Mouse (Mus musculus): ENCODE results near the gene Fmo2.

The Fmo2 gene

GRCm38 (mm10) chr1:162897838-162898811, at the start of gene Fmo2:
Gene Fmo2 (minus strand): TSS chr1:162898726.
- CTCF ChIA-PET = no interaction called here

DNA sequence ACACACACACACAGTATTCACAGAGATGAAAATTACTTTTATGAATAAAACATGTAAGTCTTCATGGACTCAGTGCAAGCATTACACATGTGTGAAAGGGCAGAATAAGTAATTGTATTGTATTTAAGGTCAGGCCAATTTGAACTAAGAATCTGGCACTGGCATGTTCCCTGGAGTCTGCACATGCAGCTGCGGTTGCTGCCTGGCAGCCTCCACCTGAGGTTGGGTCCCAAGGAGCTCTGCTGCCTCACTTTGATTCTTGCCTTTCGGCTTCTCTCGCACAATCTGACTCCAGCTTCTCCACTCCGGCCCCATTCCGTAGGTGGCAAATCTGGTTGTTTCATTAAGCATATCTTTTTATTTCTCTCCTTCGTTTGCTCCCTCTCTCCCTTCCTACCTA, 49.4 kb upstream of the Fmo2 start:
- CTCF ChIA-PET = no interaction called here

DNA sequence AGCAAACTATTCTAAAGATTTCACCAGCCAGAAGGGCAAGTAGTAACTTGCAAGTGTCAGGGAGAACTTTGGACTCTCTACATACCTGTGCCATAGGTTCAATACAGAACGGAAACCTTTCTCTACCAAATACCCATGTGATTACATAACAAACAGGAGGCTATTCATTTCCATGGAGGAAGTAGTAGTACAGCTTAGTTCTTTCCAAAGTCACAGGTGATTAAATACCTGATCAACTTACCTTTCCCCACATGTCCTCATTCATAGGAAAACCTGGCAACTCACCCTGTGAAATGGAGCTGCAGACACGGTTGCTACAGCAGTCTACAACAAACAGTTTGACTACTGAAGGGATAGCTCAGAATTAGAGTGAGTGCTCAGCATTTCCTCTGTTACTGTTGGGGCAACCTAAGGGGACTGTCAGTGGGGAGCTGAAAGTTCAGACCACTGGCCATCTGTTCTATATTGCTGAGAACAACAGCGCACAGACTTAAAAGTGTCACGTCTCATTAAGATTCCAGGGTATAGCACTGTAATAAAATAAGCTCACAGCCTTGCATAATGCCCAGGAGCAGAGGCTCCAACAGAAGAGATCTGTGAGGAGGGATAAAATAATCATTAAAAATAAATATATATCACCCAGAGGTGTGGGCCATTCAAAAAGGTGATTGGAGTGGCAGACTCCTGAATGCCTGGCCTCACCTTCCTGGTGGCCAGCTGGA, 48.5 kb upstream of the Fmo2 start:
- CTCF ChIA-PET = no interaction called here

DNA sequence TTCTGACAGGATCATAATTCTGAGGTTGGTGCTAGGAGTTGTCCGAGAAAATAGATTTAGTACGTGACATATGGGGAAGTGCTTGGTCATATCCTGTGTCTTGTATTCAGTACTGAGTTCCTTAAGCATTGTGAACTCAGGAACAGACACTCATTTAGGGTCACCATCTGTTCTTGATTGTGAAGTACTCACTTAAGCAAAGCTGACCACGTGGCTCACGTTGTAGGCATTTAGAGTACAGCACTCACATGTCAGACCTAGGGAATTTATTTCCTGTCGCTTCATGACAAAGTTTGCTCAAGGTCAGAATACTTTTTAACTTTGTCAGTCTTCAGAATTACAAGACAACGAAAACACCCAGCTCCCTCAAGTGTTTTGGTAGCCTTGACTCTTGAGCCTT, 45.2 kb upstream of the Fmo2 start:
- CTCF ChIA-PET = no interaction called here

GRCm38 (mm10) chr1:162938696-162939351, 40.3 kb upstream of the Fmo2 start:
- CTCF ChIA-PET = no interaction called here

DNA sequence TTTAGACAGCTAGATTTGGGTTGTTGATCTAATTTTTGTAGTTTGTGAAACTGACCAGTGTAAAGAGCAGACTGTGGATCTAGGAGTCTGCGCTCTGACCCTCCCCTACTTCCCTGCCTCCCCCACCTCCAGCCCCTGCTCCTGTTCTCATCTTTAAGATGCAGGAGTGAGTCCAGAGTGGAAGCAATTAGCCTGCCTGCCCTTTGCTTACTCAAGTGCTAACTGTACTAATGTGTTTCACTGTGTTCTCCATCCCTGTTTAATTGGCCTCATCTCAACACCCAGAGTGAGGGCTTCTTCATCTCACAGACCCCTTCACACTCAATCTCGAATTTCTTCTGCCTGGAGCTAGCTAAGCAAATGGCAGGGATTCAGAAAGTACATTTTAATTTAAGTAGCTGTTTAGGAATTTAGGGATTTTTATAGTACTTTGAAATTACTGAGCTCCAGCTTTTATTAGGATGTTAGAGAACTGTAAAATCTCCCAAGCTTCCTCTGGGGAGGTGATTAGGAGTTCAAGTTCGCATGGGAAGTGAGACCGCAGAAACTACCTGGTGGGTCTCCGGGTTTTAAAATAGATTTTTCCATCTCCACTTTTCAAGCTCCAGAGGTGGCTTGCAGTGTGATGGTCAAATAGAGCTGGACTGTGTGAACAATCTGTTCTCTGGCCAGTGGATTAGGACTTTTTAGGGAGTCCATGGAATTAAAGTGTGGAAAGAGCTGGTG, 39.6 kb upstream of the Fmo2 start:
- CTCF ChIA-PET = no interaction called here

DNA sequence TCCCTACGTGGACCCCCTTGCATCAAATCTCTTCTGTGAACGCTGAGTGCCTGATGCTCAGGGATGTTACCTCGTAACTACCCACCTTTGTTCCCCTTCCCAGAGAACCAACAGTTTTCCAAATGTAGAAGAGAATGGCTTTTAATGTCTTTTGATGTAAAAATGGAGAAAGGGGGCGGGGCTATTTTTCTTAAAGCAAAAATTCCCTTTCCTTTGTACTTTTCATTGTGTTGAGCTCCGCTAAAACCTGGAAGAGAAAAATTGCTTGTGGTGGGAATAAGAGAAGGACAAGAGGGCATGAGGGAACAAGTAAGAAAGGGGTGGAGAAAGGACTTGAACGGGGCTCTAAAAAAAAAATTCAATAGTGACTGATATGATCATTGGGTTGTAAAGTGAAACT, 38.9 kb upstream of the Fmo2 start, which contains the start of gene Fmo6:
Gene Fmo6 (minus strand): TSS at position 101 of the 400 bp plus-strand sequence.
- CTCF ChIA-PET = no interaction called here

DNA sequence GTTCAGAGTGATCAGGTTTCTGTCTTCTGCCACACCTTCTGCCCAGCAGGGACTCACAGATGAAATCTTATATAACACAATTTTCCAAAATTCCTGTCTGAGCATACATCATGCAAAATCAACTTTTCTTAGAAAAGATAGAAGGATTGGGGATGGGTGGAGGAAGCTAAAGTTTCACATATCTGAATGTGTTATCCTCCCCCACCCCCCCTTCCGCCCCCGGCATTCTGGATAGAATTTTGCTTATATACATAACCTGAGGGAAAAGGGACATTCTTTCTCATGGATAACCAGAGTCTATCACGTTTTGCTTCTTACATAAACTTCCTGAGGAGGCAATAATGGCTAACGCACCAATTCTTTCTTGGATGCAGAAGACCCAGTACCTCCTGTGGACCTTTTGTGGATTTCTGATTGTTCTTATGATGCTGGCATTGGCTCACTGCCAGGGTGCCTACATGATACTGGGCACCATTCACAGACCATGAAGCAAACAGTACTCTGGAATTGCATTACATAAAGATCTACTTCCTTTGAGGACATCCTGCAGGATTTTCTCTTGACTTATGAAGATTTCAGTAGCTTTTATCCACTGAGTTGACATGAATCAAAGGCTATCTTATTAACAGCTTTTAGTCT, 36.0 kb upstream of the Fmo2 start:
- CTCF ChIA-PET = no interaction called here

GRCm38 (mm10) chr1:162932386-162932785, 33.9 kb upstream of the Fmo2 start:
- CTCF ChIA-PET = no interaction called here

DNA sequence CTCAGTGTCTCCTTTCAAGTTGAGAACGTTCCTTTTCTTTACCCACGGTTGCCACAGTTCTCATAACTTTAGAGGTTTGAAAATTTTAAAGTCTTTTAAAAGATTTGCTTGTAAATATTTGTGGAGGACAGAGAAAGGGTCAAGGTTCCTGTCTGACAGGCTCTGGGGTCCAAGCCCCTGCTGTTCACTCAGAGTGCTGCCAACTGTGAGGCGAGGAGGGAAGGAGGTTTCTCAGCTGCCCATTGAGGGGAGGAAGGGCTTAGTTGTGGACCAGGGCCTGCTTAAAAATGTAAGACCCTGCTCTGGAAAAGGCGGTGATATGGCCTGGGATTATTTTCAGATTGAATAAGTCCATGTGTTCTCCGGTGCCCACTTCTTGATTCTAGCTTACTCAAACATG, 33.4 kb upstream of the Fmo2 start:
- CTCF ChIA-PET = no interaction called here

- CTCF ChIA-PET = no interaction called here
Observed at GRCm38 (mm10) chr1:162931310-162931875, 32.9 kb upstream of the Fmo2 start.

- CTCF ChIA-PET = no interaction called here
Observed at GRCm38 (mm10) chr1:162930631-162931030, 32.1 kb upstream of the Fmo2 start.

- CTCF ChIA-PET = no interaction called here
Observed at GRCm38 (mm10) chr1:162929146-162929545, 30.6 kb upstream of the Fmo2 start.

GRCm38 (mm10) chr1:162925121-162925520, 26.6 kb upstream of the Fmo2 start:
- CTCF ChIA-PET = no interaction called here

GRCm38 (mm10) chr1:162916661-162917060, 18.1 kb upstream of the Fmo2 start:
- CTCF ChIA-PET = no interaction called here

DNA sequence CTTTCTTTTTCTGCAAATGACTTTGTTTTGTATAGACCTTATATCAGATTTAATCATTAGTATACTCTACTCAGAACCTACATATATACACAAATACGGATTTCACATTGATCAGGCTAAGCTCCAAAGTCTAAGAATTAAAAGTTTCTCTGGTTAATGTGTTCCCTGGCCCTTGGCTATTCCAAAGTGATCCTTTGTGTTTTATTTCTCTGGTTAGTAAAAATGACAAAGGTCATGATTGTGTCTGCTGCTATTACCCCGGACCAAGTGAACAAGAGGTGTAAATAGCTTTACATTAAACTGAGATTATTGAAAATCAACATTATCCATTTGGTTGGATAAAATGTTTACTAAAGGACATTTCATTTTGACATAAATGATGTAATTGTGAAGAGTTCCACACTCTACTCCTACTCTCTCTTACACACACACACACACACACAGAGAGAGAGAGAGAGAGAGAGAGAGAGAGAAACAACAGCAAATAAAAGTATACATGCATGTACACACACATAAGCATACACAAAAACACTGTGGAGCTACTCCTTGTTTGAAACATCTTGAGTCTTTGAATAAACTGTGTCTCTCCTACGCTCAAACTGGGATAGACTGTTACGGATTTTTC, 16.5 kb upstream of the Fmo2 start:
- CTCF ChIA-PET = no interaction called here

- CTCF ChIA-PET = no interaction called here
Observed at GRCm38 (mm10) chr1:162912085-162912484, 13.6 kb upstream of the Fmo2 start.

GRCm38 (mm10) chr1:162901879-162902278, 3.4 kb upstream of the Fmo2 start:
- CTCF ChIA-PET = no interaction called here

GRCm38 (mm10) chr1:162895900-162896299, 2.6 kb downstream of the Fmo2 start:
- CTCF ChIA-PET = no interaction called here

DNA sequence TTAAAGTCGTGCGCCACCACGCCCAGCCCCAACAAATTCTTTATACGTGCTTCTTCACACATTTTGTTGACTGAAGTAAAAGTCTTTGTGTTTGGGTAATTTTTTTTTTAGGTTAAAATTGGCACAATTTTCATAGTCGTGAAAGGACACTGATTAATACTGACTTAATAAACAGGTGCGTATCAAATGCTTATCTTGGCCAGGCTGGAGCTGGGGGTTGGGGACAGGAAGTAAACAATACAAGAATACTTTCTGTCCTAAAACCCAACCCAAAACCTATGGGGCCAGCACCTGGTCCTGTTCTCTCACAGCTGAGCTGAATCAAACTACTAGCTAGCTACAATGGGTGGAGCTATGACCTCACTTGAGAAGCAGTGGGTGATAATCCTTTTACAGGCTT, 5.5 kb downstream of the Fmo2 start:
- CTCF ChIA-PET = no interaction called here

- CTCF ChIA-PET = no interaction called here
Observed at GRCm38 (mm10) chr1:162891980-162892451, 6.5 kb downstream of the Fmo2 start.

Data from spleen, embryonic (tissue).